Mouse (Mus musculus) kidney, adult 18-20 months (tissue): ENCODE results near the gene Asah2.
"Not testable (repeated sequence)": the region's sequence is repeated elsewhere in the genome, so short reads cannot be mapped to it uniquely, and the experiment has no call there.

Experiments
- DNase-seq: peaks from one replicate; pipeline ENCODE4 v3.0.0; 2021

Gene Asah2

DNA sequence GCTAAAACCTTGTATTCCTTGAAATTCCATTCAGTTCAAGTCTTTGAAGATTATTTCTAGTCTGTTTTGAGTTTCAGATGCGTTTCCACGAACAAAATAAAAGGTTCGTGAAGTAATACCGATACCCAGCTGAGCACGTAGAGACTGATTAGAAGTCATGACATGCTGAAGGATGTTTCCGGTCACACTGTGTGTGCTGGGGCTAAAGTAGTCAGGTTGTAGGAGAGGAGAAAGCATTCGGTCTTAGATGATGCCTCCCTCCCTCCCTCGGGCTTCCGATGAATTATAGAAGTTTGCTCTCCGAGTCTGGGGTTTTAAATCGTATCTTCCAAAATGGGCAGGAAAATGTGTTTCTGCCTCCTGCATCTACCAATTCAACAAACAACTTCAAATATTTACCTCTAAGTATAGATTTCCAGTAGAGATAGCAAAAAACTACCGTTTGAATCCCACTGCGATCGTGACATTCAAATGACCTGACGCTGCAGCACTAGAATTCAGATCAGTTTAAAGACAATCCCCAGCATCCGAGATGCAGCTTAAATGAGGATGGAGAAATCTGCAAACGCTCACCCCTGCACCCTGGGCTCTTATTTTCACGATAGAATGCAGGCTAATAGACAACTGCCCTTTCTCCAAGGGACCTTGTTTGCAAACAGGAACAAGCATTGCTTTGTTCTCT is 5.6 kb downstream of the Asah2 start:
- DNase-seq: no peak

DNA sequence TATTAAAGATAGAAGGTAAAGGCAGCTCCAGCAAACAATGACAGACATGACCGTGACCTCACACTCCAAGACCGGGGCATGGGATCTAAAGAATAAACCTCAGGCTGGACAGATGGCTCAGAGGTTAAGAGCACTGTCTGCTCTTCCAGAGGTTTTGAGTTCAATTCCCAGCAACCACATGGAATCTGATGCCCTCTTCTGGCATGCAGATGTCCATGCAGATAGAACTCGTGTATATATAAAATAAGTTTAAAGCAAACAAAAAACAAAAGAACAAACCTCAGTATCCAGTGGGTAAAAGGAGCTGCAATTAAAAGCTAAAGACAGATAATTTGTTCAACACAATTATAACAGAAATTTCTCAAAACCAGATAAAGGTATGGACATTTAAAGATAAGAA is 9.4 kb downstream of the Asah2 start:
- no peak for DNase-seq

DNA sequence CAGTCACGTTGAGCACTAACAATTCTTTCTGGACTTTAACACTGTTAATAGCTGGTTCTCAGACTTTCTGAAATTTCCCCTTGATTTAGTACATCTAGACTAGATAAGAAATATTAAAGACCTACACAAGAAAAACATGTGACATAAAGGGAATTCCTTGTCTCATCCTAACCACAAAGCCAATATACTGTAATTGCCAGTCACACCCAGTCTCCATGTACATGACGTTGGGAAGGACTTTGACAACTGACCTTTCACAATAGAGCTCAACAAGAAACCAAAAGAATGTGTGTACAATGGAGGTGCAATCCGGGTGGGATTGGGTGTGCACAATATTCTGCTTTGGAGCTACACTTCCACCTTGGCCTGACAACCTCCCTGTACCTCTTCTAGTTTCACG is 15.7 kb downstream of the Asah2 start:
- DNase-seq: no peak

DNA sequence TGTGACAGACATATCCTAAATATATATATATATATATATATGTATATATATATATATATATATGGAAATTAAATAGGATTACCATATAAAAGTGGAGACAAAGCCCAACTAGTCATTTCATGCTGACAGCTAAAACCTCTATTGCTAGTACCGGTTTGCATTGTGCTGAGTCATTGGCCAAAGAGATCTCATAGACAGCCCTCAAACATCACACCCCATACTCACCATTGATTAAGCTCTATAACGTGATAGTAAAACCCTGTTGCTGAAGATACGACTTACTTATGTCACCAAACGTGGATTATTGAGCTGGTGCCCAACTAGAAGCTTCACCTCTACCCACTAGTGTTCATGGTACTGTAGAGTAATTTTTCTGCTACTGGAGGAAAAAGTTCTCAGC is 17.2 kb downstream of the Asah2 start:
- DNase-seq: no peak

DNA sequence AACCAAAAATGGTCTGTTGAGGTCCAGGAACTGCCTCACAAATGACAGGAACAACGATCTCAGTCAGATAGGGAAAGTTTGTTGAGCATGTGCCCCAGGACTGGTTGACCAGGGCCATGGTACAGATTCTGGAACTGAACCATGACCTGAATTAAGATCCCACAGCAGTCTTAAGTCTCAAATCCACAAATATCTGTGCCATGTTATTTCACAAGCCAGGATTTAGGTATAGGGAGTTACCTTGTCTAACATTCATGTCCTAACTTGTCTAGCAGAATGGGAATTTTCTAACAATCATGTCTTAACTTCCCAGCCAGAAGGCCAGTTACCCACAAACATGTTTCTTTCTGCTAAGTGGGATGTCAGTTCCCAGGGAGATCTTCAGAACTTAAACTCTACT is 19.4 kb downstream of the Asah2 start:
- DNase-seq: no peak

DNA sequence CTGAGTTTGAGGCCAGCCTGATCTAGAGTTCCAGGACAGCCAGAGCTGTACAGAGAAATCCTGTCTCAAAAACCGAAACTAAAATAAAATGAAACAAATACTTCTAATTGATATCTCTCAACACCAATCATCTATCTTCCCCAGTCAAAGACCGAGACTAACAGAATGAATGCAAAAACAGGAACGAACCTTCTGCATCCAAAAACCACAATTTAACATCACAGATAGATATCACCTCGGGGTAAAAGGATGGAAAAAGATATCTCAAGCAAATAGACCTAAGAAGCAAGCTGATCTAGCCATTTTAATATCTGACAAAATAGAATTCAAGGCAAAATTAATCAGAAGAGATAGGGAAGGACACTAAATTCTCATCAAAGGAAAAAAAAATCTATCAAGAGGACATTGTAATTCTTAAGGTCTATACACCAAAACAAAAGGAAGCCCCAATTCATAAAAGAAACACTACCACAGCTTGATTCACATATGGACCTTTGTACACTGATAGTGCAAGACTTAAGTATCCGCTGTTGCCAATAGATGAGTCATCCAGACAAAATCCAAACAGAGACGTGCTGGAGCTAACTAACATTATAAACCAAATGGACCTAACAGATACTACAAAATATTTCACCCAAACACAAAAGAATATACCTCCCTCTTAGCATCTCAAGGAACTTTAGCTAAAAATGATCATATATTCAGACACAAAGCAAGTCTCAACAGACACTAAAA is 20.1 kb downstream of the Asah2 start:
- DNase-seq: no peak

DNA sequence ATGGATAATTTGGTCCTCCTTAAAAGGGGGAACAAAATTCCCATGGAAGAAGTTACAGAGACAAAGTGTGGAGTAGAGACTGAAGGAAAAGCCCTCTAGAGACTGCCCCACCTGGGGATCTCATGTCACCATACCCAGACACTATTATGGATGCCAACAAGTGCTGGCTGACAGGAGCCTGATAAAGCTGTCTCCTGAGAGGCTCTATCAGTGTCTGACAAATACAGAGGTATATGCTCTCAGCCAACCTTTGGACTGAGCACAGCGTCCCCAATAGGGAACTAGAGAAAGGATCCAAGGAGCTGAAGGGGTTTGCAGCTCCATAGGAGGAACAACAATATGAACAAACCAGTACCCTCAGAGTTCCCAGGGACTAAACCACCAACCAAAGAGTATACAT is 23.2 kb downstream of the Asah2 start:
- DNase-seq: not testable (repeated sequence)

DNA sequence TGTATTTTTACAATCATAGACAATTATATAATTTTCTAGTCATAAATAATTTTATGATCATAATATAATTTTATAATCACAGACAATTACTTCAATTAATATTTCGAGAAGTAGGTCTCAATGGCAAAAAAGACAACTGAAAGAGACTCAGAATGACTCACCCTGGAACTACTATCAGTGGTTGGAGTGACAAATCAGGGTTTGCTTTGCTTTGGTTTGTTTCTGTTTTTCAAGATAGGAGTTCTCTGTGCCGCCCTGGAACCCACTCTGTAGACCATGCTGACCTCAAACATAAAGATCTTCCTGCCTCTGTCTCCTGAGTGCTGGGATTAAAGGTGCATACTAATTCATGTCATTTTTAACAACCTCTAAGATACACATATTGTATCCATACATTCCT is 37.7 kb downstream of the Asah2 start:
- no peak for DNase-seq

DNA sequence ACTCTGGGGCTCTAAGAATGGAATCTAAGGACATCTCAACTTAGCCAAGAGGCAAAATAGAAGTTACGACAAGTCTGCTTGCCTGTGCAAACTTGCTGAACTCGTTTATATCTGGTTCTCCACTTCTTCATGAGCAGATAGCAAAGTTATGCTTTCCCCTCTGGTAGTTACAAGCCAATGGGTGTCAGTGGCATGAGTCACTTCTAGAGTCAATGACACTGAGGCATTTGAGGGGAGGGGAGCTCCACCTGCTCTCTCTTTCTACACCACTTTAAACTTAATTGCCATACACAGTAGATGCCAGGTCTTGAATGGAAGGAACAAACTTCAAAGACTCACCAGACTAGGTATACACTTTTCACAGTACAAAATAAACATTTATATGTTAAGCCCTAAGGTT is 38.4 kb downstream of the Asah2 start:
- no peak for DNase-seq

DNA sequence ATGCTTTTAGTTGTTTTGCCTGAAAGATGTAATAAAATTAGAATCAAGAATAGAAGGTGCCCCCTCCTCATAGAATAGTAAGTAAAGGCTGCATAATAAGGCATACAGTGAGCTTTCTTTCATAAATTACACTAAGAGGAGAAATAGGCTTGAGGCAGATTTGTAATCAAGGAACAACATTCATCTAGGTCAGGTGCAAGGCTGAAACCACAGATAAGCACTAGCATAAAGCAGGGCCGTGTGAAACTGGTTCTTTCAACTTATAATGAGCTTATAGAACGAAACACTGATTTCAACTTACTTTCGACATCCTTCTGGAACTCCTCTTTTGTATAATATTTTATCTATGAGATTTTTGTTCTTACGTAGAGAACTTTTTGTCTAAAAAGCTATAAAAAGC is 40.3 kb downstream of the Asah2 start:
- DNase-seq: no peak

DNA sequence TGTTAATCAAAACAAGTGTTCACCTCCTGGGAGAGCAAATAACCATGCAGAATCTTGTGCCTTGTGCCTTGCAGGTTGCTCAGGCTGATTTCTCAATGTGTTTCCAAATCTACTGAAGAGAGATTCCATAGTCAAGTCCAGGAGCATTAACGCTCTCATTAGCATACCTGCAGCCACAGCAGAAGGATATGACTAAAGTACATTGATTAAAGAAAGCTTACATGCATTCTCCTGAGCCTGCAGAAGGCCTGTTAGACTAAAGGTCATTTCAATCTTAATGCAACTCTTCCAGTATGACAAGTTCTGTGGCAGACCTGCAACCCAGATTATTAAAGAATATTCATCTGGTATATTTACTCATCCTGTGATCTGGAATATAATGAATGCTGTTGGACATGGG is 46.7 kb downstream of the Asah2 start:
- no peak for DNase-seq

DNA sequence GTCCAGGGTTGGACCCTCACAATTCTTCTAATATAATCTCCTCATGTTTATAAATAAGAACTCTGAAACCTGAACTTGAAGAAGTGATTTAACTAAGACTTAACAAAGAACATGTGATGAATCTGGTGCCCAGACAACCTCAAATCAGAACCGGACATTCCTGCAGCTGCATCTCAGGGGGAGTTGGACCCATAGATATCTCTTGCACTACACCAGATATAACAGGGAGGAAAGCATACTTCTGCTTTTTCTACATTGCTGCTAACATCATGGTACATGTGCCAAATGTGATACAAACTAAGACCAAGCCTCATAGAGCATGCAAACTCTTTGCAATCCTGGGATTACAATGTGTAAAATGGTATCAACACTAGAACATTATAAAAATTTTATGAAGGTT is 51.8 kb downstream of the Asah2 start:
- no peak for DNase-seq

DNA sequence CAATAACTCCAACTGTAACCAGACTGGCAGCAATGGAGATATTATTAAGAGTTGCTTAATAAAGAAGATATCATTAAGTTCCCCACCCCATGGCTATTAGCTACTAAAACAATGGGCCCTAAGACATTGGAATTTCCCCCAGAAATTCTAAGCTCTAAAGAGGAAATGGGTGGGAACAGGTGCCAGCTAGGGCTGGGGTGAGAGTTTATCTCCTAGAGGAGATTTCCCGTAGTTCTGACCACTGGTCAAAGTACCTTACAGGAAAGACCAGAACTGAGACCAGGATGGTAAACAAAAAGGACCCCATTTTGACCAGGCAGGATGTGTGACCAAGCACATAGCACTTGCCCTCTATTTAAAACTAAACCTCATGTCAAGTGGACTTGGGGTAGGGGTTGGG is 52.3 kb downstream of the Asah2 start:
- no peak for DNase-seq

DNA sequence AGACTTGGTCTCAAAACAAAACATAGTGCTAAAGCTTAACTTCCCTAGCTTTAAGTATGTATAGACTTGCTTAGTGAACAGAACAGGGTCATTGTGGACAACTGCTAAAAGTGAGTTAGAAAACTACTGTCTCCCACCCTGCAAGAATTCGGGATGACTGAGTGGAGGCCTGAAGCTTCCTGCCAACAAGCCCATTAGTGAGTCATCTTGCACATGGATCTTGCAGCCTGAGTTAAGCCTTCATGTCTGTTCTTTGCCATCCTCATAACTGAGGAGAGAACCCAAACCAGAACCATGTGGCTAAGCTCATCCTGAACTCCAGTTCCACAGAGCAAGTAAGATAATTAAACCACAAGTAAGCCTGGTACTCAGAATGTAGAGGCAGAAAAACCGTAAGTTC is 56.8 kb downstream of the Asah2 start:
- no peak for DNase-seq

DNA sequence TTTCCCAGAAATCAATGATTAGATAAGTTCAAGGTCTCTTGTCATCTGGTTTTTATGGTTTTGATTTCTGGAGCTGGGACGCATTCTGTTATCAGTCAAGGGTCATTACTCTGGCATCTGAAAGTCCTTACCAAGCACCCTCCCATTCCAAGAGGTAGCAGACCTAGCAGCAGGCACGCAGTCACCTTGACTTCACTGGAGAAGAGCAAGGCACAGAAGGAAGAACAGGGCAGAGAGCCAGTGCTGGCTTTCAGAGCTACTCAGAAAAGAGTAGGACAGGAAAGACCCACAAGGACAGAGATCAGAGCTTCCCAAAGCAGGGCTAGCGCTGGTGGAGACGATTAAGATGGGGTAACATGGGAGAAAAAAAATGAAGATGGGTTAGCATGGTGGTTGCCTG is 75.1 kb downstream of the Asah2 start:
- DNase-seq: no peak

DNA sequence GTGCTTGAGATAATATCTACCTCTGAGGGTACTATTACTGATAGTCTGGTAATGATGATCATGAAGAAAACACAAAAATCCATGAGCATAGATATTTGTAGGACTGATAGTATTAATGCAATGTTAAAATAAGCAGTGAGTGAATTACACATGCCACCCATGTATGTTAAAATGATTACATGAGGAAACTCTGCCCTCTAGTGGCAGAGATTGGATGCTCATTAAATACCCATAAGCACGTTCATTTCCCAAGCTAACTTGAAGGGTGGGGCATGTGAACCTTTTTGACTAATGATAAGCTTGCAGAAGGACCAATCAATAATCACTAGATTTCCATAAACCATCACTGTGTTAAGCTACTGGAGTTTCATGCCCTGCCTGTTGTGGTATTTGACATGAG is 77.6 kb downstream of the Asah2 start:
- DNase-seq: peak; percentile 6

DNA sequence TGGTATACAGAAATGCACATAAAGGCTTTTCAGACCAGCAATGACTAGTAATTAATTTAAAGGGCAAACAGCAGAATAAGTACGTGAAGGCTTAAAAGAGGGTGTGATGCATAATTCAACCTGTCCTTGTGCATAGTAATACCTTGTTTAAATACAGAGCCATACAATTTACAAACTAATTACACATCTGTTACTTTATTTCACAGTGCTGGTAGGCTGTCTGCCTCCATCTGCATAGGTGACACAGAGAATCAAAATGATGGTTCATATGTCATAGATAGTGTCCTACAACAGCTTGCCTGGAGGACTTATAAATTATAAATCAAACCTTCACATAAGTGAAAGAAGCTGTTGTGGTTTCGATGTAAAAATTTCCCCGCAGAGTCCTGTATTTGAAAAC is 82.6 kb downstream of the Asah2 start:
- DNase-seq: no peak

DNA sequence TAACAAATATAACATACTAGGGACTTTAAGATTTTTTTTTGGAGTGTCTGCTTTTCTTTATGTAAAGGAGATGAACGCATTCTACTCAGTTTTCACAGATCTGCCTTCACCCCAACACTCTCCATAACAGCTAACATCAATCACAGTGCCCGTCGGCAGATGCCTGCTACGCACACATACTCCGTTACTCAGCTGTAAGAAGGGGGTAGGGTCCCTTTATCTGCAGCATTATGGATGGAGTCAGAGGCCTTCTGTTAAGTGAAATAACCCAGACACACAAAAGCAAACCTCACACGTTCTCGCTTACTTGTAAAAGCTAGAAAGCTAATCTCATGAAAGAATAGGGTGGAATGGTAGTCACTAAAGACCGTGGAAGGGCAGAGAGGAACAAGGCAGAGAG is 88.3 kb downstream of the Asah2 start:
- no peak for DNase-seq

DNA sequence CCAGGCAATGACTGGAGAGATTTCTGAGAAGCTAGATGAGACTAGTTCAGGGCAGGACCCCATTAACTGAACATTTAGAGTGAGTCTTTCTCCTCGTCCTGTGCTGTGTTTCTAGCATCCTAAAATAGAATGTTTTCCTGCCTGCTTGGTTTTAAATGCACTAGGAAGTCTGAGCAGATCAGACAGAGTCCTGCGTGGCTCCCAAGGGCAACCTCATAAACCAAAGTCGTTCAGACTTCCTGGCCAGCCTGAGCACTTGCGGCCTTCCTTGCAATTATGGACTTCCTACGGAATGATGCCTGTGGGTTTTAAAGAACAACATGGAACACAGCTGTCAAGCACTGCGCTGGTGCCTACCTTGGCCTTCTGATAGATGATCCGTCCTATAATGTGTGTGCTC is 89.4 kb downstream of the Asah2 start:
- DNase-seq: peak; percentile 8

DNA sequence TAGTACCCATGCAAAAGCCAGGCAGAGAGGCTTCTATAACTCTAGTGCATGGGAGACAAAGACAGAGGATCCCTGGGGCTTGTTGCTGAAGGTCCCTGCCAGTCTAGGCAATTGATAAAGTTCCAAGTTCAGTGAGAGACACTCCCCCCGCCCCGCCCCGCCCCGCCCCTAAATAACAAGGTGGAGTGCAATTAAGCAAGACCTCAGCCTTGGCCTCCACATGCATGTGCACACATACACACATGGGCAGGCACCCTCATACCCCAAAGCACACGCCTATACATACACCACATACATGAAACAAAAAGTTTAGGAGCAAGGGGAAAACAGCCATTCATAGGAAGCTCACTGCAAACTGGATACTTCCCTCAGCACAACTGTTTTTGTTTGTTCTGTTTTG is 90.0 kb downstream of the Asah2 start:
- no peak for DNase-seq

DNA sequence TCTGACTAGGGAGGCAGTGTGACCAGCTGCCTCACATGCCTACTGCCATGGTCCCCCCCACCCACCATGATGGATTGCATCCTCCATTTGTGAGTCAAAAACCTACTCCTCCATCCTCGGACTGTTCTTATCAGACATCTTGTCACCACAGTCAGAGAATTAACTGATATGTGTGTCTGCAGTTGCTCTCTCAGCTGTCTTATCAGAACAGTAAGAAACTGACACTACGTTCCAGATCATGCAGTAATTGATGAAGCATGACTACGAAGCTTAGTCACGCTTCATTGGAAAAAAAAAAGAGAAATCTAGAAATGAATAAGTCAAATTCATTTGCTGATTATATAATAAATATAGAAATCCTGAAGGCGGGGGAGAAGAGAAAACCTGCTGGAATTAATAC is 105.4 kb downstream of the Asah2 start:
- DNase-seq: no peak

DNA sequence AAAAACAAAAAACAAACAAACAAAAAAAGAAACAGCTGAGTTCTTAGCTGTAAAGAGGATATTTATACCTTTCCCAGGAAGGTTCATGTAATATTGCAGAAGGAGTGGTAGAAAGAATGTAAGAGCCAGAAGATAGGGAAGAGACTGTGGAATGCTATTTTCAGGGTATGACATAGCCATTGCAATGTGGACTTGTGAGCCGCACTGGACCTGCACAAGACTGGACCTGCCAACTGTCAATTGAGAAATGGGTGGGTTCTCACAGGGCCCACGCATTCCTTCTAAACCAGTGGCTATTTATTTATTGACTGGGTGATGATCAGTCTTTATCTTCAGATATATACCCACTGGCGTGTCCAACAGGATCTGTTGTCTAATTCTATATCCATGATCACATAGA is 111.1 kb downstream of the Asah2 start:
- DNase-seq: no peak

DNA sequence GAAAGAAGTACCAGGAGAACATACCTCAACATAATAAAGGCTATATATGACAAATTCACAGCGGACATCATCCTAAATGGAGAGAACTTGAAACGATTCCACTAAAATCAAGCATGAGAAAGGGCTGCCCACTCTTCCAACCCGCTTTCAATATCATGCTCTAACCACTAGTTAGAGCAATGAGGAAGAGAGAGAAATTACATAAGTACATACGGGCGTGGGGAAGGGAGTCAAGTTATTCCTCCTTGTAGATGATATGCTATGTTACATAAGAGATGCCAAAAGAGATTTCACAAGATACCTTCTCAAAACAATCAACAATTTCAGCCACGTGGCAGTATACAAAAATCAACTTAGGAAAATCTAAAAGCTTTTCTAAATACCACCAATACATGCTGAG is 117.0 kb downstream of the Asah2 start:
- DNase-seq: no peak

DNA sequence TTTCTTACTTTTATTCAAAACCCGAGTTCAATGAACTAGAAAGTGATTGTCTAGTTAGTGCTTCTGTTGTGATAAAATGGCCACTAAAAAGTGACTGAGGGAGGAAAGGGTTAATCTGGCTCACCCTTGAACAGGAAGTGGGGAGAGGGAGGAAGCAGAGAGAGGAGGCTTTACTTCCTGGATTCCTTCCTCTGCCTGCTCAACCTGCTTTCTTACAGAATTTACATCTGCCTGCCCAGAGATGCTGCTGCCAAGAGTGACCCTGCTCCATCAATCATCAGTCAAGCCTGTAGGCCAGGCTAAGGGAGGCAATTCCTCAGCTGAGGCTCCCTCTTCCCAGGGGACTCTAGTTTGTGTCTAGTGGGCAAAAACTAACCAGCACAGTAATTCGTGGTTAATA is 132.1 kb downstream of the Asah2 start:
- DNase-seq: no peak

DNA sequence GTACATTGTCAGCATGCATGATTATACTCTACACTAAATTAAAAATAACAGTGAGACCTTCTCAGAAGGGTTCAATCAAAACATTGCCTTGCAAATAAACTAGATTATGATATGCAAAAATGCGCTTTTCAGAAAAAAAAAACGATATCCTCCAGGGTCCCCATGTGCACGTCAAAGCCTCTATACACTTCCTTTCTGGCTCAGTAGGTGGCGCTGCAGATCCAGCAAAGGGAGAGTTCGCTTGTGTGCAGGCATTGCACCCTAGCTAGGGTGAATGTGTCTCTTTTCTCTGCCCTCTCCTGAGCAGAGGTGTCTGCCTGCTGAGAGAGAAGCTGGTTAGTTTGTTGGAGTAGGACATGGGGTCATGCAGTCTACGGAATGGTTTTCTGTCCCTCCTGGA is 136.0 kb downstream of the Asah2 start:
- DNase-seq: peak; percentile 79
